Mouse (Mus musculus) cerebellum, postnatal 4 days (tissue): ENCODE results near the gene C2.
A peak's percentile ranks its signal among the peaks of the same experiment; 100 is the strongest.

Experiments used
- DNase-seq, 2 experiments: peaks; one replicate each; pipeline ENCODE4 v3.0.0; 2022; ENCODE audit warnings: low spot score in 2 of 2, mixed read lengths in 1 of 2

The C2 gene

GRCm38 (mm10) chr17:34898160-34898586 lies at the start of gene C2, which contains the start of gene Ehmt2:
C2 (minus strand) TSS chr17:34898265.
Ehmt2 (plus strand) TSS chr17:34898469.
- peak; percentile 64 to 81 for DNase-seq

GRCm38 (mm10) chr17:34947606-34948005 lies 49.5 kb upstream of the C2 start:
- DNase-seq: no peak

GRCm38 (mm10) chr17:34946486-34947140 lies 48.5 kb upstream of the C2 start:
- no peak for DNase-seq

DNA sequence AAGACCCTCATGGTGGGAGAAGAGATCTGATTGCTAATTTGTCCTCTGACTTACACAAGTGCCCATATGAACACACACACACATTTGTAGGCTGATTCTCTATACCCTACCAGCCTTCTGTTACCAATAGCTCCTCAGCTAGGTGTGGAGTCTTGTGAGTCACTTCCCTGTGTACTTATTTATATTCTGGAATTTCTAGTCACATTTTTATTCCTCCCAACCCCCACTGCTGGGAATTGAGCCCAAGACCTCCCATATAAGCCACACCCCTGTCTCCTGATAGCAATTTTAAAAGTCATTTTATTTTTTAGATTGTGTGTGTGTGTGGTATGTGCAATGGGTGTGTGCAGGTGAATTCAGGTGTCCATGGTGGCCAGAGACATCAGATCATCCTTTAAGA lies 46.3 kb upstream of the C2 start:
- no peak for DNase-seq

DNA sequence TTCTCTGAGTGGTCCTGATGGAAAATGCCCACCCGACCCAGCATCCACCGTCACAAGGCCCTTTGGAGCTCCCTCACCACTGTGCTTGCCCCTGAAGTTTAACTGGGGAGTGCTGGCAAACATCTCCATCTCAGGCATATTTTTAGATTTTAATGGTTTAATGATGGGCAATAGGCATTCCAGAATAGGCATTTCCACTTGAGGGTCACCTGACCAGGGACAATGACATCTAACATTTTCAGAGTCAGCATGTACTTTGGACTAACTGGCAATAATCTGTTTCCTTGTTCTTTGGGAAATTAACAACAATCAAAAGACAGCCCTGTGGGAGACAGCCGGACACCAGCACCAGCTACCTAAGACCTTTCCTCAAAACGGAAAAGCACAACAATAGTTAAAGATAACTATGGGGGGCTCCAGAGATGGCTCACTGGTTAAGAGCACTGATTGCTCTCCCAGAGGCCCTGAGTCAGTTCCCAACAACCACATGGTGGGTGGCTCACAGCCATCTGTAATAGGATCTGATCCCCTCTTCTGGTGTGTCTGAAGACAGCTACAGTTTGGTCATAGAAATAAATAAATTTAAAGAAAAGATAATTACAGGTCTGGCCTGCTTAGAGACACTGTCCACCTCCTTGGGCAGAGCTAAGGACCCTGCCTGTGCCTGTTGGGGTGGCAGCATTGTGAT lies 45.2 kb upstream of the C2 start:
- DNase-seq: no peak

DNA sequence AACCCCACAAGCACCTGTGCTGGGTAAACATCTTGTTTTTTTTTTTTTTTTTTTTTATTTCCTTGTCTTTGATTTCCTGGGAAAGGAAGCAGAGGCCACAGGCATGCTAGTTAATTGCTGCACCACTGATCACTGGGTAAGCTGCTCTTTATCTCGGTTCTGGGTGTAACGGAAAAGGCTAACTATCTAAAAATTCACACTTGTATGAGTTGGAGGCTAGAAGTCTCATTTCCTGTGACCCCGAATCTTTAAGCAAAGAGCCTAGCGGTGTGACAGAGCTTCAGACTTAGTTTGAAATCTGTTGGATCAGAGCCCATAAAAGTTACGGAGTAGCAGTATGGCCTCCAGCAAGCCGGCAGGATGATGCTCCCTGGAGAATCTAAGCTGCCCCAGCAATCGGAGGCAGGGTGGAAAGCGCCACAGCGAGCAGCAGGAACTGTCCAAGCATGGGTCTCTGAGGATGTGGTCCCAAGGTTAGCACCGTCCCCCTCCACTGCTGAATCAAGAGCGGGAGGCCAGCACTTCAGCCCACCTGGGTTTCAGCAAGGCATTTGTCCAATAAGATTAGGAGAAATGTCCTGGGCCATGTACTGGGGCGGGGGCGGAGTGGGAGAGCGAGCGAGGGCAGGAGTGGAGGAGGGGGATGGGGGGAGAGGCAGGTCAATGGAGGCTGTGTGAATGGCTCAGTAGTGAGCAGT lies 43.4 kb upstream of the C2 start:
- no peak for DNase-seq

- DNase-seq: no peak
Observed at GRCm38 (mm10) chr17:34937960-34938505, 40.0 kb upstream of the C2 start.

- no peak for DNase-seq
Observed at GRCm38 (mm10) chr17:34934830-34935229, 36.8 kb upstream of the C2 start.

GRCm38 (mm10) chr17:34934031-34934430 lies 36.0 kb upstream of the C2 start:
- no peak for DNase-seq

GRCm38 (mm10) chr17:34932287-34932686 lies 34.2 kb upstream of the C2 start:
- no peak for DNase-seq

GRCm38 (mm10) chr17:34931735-34932098 lies 33.7 kb upstream of the C2 start:
- DNase-seq: no peak

DNA sequence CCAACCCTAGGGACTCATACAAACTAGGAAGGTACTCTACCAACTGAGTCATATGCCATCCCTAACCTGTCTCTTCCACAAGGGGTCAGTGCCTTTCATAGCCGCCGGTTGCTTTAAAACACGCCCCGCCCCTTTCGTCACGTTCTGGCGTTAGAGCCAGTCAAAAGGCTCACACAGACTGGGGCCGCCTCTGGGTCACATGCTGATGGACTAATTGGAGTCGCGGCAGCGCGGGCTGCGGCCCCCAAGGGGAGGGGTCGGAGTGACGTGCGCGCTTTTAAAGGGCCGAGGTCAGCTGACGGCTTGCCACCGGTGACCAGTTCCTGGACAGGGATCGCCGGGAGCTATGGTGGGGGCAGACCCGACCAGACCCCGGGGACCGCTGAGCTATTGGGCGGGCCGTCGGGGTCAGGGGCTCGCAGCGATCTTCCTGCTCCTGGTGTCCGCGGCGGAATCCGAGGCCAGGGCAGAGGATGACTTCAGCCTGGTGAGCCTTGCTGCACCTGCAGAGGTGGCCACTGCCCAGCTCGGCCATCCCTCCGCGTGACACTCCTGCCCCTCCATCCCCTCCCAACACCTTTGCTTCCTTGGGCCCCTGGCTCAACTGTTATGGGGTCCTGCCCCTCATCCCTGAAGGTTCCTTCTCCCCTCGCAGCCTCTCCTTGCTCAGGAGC lies 33.1 kb upstream of the C2 start, which contains the start of gene Neu1:
Neu1 (plus strand) TSS at position 193 of the 674 bp plus-strand sequence.
- peak; percentile 90 to 97 for DNase-seq

GRCm38 (mm10) chr17:34928841-34929240 lies 30.8 kb upstream of the C2 start:
- DNase-seq: no peak

DNA sequence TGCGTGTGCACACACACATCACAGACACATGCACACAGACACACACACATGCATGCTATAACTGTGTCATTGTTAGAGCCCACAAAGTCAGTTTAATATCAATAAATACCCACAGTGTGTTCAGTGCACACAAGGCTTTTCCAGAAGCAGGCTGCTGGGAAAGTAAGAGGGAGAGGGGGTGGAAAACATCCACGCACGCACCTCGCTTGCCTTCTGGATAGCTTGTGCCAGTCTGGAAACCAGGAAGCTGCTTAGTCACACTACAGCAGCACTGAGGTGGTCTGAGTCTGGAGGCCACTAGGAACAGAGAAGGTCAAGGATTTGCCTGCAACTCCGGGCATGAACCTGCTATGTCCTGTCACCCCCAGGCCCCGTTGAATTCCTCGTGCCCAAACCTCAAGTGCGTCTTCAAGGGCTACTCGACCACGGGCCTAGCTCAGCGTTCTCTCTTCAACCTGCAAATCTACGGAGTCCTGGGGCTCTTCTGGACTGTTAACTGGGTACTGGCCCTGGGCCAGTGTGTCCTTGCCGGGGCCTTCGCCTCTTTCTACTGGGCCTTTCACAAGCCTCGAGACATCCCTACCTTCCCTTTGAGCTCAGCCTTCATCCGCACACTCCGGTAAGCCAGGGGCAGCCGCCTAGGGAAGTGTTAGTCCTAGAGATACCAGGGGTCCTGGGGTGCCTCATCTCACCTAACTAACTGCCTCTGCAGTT lies 29.4 kb upstream of the C2 start:
- no peak for DNase-seq

DNA sequence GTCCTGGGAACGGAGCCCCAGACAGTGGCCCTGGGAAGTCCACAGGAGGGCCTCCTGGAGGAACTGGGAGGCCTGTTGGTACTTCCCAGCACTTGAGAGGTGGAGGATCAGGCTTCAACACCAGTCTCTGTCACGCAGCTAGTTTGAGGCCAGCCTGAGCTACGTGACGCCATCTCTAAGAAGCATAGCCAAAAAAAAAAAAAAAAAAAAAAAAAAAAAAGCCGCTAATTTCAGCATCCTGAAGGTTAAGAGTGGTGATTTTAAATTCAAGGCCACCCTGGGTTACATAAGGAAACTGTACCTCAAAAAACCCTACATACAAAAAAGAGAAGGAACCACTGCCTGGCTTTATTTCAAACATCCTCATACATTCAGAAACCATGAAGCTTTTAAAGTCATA lies 26.2 kb upstream of the C2 start:
- DNase-seq: no peak

GRCm38 (mm10) chr17:34922939-34923338 lies 24.9 kb upstream of the C2 start:
- DNase-seq: no peak

DNA sequence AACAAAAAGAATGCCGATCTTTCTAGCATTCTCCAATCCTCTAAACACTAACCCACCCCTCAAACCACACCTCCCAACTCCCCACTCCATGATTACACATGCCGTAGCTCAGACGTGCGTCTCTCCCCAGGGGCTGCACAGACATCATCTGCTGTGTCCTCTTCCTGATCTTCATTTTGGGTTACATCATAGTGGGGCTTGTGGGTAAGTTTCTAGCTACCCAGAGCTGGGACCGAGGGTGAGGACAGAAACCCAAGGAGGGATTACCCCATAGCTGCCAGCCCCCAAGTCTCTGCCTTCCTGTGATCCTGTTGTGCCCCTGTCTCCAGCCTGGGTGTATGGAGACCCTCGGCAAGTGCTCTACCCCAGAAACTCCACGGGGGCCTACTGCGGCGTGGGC lies 19.1 kb upstream of the C2 start:
- no peak for DNase-seq

DNA sequence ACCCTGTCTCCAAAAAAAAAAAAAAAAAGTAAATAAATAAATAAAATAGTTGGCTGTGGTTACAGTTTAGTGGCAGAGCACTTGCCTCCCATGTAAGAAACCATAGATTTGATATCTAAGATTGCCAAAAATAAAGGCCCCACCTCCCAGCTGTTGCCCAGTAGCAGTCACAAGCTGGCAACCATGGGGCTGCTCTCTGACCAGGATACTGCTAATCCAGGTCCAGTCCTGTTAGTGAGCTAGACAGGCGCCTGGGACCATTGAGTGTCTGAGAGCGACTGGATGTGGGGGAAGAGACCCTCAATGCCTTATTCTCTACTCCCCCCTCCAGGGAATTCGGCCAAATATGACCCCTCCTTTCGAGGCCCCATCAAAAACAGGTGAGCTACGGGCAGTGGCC lies 18.3 kb upstream of the C2 start:
- DNase-seq: no peak

GRCm38 (mm10) chr17:34915410-34915831 lies 17.4 kb upstream of the C2 start:
- no peak for DNase-seq

GRCm38 (mm10) chr17:34913930-34914665 lies 16.0 kb upstream of the C2 start, which contains the start of gene Slc44a4:
Slc44a4 (plus strand) TSS chr17:34914466.
- no peak for DNase-seq
